Mouse (Mus musculus): ENCODE measurements around the gene Cbx1. TPM values are rescaled to one million over a fixed set of nuclear protein-coding genes. Genes with fewer than 3 reads are reported as not detected.
"Not testable (repeated sequence)": the region's sequence is repeated elsewhere in the genome, so short reads cannot be mapped to it uniquely, and the experiment has no call there.

Gene Cbx1
- total RNA-seq, 2 experiments from 2014 or later = 37.7 to 60.5 TPM

- no peak for ATAC-seq (ENCODE audit: poor library complexity, severe bottlenecking)
Observed at GRCm38 (mm10) chr11:96832541-96832940, 43.6 kb downstream of the Cbx1 start.

- ATAC-seq (ENCODE audit: poor library complexity, severe bottlenecking) = no peak
Observed at GRCm38 (mm10) chr11:96832973-96833372, 44.0 kb downstream of the Cbx1 start.

GRCm38 (mm10) chr11:96834127-96834526, 45.2 kb downstream of the Cbx1 start:
- no peak for ATAC-seq (ENCODE audit: poor library complexity, severe bottlenecking)

GRCm38 (mm10) chr11:96837298-96837697, 48.4 kb downstream of the Cbx1 start:
- 0 out of 2 replicates have a peak, but pooled peaks have one; percentile 51 for ATAC-seq (ENCODE audit: poor library complexity, severe bottlenecking)

- ATAC-seq (ENCODE audit: poor library complexity, severe bottlenecking) = no peak
Observed at GRCm38 (mm10) chr11:96838341-96838740, 49.4 kb downstream of the Cbx1 start.

- ATAC-seq (ENCODE audit: poor library complexity, severe bottlenecking) = no peak
Observed at GRCm38 (mm10) chr11:96839428-96839827, 50.5 kb downstream of the Cbx1 start.

GRCm38 (mm10) chr11:96839877-96840276, 51.0 kb downstream of the Cbx1 start:
- no peak for ATAC-seq (ENCODE audit: poor library complexity, severe bottlenecking)

- no peak for ATAC-seq (ENCODE audit: poor library complexity, severe bottlenecking)
Observed at GRCm38 (mm10) chr11:96840290-96840689, 51.4 kb downstream of the Cbx1 start.

GRCm38 (mm10) chr11:96843627-96844026, 54.7 kb downstream of the Cbx1 start:
- ATAC-seq (ENCODE audit: poor library complexity, severe bottlenecking) = no peak

- no peak for ATAC-seq (ENCODE audit: poor library complexity, severe bottlenecking)
Observed at GRCm38 (mm10) chr11:96847240-96847639, 58.3 kb downstream of the Cbx1 start.

- ATAC-seq (ENCODE audit: poor library complexity, severe bottlenecking) = no peak
Observed at GRCm38 (mm10) chr11:96848694-96849093, 59.8 kb downstream of the Cbx1 start.

GRCm38 (mm10) chr11:96849145-96849544, 60.2 kb downstream of the Cbx1 start:
- not testable (repeated sequence) for ATAC-seq (ENCODE audit: poor library complexity, severe bottlenecking)

GRCm38 (mm10) chr11:96849681-96850467, 60.9 kb downstream of the Cbx1 start, which contains the start of gene Copz2:
Gene Copz2, plus strand, starts transcription at chr11:96849870.
- peak; percentile 73 for ATAC-seq (ENCODE audit: poor library complexity, severe bottlenecking)

GRCm38 (mm10) chr11:96857446-96857845, 68.5 kb downstream of the Cbx1 start:
- ATAC-seq (ENCODE audit: poor library complexity, severe bottlenecking) = no peak

Other genes with a start within 250 kb of the Cbx1 start
- gene Snx11, start 11.6 kb upstream of the Cbx1 start, total RNA-seq (2015) = 8.3 and 10.3 TPM in 2 replicates
- 25.5 and 27.4 TPM in 2 replicates for gene Snx11, start 11.6 kb upstream of the Cbx1 start, total RNA-seq (2017)
- gene Nfe2l1, start 40.8 kb downstream of the Cbx1 start, total RNA-seq (2015) = 30.0 and 32.6 TPM in 2 replicates
- gene Nfe2l1, start 40.8 kb downstream of the Cbx1 start, total RNA-seq (2017) = 30.2 and 31.1 TPM in 2 replicates
- gene Copz2, start 60.7 kb downstream of the Cbx1 start, total RNA-seq (2015) = 2.0 and 4.2 TPM in 2 replicates
- 0.28 and 0.92 TPM in 2 replicates for gene Copz2, start 60.7 kb downstream of the Cbx1 start, total RNA-seq (2017)
- 17.5 and 21.1 TPM in 2 replicates for gene Cdk5rap3, start 127.4 kb downstream of the Cbx1 start, total RNA-seq (2015)
- 23.9 and 37.3 TPM in 2 replicates for gene Cdk5rap3, start 127.4 kb downstream of the Cbx1 start, total RNA-seq (2017)
- gene Prr15l, start 139.0 kb downstream of the Cbx1 start, total RNA-seq (2015) = 0.07 TPM in 1 of 2 replicates, not detected in the other
- gene Prr15l, start 139.0 kb downstream of the Cbx1 start, total RNA-seq (2017) = 0.16 and 0.29 TPM in 2 replicates
- 16.8 and 19.9 TPM in 2 replicates for gene Pnpo, start 154.9 kb downstream of the Cbx1 start, total RNA-seq (2015)
- 29.1 and 32.8 TPM in 2 replicates for gene Pnpo, start 154.9 kb downstream of the Cbx1 start, total RNA-seq (2017)
- gene Sp2, start 193.8 kb downstream of the Cbx1 start, total RNA-seq (2015) = 45.7 and 46.6 TPM in 2 replicates
- gene Sp2, start 193.8 kb downstream of the Cbx1 start, total RNA-seq (2017) = 5.3 and 8.3 TPM in 2 replicates
- gene Sp6, start 224.3 kb downstream of the Cbx1 start, total RNA-seq (2015) = 0.13 TPM in 1 of 2 replicates, not detected in the other
- not detected in 2 replicates for gene Sp6, start 224.3 kb downstream of the Cbx1 start, total RNA-seq (2017)
- gene Scrn2, start 240.8 kb downstream of the Cbx1 start, total RNA-seq (2015) = 0.48 and 1.4 TPM in 2 replicates
- gene Scrn2, start 240.8 kb downstream of the Cbx1 start, total RNA-seq (2017) = 5.1 and 5.4 TPM in 2 replicates